Mouse (Mus musculus): ENCODE results near the gene Sytl3. TPM values are rescaled to one million over a fixed set of nuclear protein-coding genes. Genes with fewer than 3 reads are reported as not detected.
"Not testable (repeated sequence)": the region's sequence is repeated elsewhere in the genome, so short reads cannot be mapped to it uniquely, and the experiment has no call there.

The Sytl3 gene
- polyA plus RNA-seq, 1 experiment from 2014 or later, result not detected

DNA sequence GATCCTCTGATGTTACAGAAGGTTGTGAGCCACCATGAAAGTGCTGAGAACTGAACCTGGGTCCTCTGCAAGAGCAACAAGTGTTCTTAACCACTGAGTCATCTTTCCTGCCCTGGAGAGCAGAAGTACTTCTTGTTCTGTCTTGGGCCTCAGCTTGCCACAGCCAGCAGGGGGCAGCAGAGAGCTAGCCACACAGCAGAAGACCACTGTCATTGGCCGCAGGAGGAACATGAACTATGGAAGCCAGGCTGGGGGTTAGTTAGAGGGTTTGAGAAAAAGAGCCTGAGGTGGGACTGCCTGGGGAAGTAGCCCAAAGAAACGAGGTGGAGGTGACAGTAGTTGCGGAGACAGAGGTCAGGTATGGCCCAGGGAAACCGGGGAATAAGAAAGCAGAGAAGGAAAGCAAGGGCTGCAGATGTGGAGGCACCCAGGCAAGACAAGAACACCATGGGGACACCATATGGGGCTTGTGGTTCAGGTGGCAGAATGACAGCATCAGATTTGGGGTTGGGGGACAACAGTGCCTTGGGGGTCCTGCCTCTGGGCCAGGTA is 38.4 kb downstream of the Sytl3 start:
- 29% methylated on average over 4 of the region's 4 CpGs for WGBS
- H3K9me3 ChIP-seq (replicated peaks); H3K27ac ChIP-seq (ENCODE audit: poor library complexity, severe bottlenecking); H3K27me3 ChIP-seq (replicated peaks); H3K9ac ChIP-seq; H3K36me3 ChIP-seq; H3K4me1 ChIP-seq (replicated peaks); H3K4me2 ChIP-seq; H3K4me3 ChIP-seq; ATAC-seq (ENCODE audit: insufficient number of reproducible peaks, low FRiP score): not testable (repeated sequence)

DNA sequence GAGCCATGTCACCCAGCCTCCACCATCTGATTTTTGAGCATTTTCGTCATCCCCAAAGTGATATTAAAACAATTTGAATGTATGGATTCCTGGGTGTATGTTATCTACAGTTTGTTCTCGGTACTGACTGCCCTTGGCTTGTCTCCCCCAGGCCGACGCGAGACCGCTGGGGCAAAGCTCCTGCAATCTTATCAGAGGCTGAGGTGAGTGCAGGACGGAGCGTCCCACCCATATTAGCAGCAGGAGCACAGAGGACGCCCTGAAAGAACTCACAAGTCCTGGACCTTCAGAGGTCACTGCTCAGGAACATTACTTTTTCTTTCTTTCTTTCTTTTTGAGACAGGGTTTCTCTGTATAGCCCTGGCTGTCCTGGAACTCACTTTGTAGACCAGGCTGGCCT is 40.6 kb downstream of the Sytl3 start:
- H3K9ac ChIP-seq; H3K27ac ChIP-seq (ENCODE audit: poor library complexity, severe bottlenecking); H3K27me3 ChIP-seq (replicated peaks); H3K4me1 ChIP-seq (replicated peaks); H3K4me3 ChIP-seq; H3K4me2 ChIP-seq; H3K9me3 ChIP-seq (replicated peaks); H3K36me3 ChIP-seq: not testable (repeated sequence)
- 30% methylated on average over 8 of the region's 9 CpGs for WGBS
- peak; percentile 16; the same call in 1 of the 2 replicates for ATAC-seq (ENCODE audit: insufficient number of reproducible peaks, low FRiP score)

DNA sequence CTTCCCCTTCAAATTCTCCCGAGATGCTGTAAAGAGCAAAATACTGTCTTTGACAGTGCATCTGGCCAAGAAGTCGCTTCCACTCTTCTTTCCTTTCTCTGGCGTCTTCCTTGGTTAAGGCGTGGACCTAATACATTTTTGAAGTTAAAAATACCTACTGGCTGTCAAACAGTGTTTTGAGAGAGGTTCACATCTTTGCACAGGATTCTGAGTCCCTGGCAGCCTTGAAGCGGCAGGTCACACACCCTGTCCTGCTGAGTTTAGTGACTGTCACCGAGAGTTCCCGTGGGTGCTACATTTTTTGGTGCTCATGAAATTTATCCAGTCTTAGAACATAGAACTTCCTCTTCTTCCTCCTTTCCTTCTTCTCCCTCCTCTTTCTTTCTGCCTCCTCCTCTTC is 41.2 kb downstream of the Sytl3 start:
- not testable (repeated sequence) for H3K27me3 ChIP-seq (replicated peaks); H3K4me1 ChIP-seq (replicated peaks); H3K27ac ChIP-seq (ENCODE audit: poor library complexity, severe bottlenecking); H3K4me2 ChIP-seq; H3K36me3 ChIP-seq; H3K9me3 ChIP-seq (replicated peaks); ATAC-seq (ENCODE audit: insufficient number of reproducible peaks, low FRiP score); H3K9ac ChIP-seq; H3K4me3 ChIP-seq
- WGBS, result 71% methylated on average over 4 of the region's 7 CpGs

DNA sequence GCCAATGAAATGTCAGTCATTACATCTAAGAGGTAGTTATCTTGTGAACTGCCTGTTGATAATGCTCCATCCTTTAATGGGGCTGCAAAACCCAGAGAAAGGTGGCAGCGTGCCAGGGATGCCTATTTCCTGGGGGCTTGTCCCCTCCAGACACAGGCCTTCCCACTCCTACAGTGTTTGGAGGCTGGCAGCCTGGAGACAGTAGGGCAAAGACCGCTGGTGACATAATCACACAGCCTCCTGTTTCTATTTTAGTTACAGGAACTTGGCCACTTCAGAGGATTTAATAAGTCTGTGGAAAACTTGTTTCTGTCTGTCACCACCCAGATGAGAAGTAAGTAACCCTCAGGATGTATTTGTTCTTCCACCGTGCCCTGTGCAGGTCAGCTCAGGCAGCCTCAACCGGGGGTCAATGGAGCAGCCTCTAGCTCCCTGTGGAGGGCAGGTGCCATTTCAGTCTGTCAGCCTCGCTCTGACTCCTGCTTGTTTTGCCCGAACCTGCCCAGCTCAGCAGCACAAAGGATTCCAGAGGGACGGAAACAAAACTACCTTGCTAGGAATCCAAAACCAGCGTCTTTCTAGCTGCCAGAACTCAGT is 43.8 kb downstream of the Sytl3 start:
- H3K4me1 ChIP-seq (replicated peaks); H3K36me3 ChIP-seq; H3K9me3 ChIP-seq (replicated peaks); ATAC-seq (ENCODE audit: insufficient number of reproducible peaks, low FRiP score); H3K4me3 ChIP-seq; H3K27ac ChIP-seq (ENCODE audit: poor library complexity, severe bottlenecking); H3K4me2 ChIP-seq; H3K9ac ChIP-seq; H3K27me3 ChIP-seq (replicated peaks): not testable (repeated sequence)
- WGBS, result 39% methylated on average over 2 of the region's 8 CpGs

DNA sequence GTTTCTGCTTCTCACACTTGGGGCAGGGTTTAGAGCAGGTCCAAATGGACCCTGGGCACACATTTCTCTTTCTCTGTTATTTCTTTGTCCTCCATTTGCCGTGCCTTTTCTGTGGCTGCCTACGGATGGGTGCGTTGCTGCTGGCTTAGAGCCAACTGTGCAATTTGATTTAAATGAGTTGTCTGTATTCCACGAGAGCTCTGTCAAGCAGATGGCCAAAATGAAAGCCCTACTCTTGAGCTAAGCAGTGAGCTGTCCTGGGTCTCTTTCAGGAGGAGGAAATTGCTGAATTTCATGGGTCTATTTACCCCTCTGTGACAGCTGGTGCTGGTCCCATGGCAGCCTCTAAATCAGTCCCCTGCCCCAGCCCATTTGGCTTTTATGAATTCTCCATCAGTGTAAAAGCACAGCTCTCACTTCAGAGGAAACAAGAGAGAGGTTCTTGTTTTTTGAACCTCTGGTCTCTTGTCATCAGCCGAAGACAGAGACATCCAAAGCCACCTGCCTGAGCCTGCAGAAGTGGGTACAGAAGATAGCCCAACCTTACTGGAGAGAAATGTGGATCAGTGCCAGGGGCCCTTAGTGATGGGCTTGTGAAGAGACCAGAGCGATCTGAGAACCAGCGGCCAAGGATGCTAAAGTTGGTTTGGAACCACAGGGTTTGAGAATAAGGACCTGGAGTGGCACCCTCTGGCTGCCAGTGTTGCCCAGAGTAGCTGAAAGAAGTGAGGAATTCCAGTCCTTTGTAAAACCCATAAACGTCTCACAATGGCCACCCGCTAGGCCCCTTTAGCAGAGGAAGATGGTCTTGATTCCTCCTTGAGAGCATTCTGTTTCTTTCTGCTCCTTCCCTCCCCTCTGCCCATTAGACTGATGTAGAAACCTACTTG is 44.7 kb downstream of the Sytl3 start:
- ATAC-seq (ENCODE audit: insufficient number of reproducible peaks, low FRiP score); H3K36me3 ChIP-seq; H3K4me3 ChIP-seq; H3K27ac ChIP-seq (ENCODE audit: poor library complexity, severe bottlenecking); H3K4me2 ChIP-seq; H3K4me1 ChIP-seq (replicated peaks); H3K9ac ChIP-seq; H3K27me3 ChIP-seq (replicated peaks); H3K9me3 ChIP-seq (replicated peaks): not testable (repeated sequence)
- 73% methylated on average over 9 of the region's 9 CpGs for WGBS

DNA sequence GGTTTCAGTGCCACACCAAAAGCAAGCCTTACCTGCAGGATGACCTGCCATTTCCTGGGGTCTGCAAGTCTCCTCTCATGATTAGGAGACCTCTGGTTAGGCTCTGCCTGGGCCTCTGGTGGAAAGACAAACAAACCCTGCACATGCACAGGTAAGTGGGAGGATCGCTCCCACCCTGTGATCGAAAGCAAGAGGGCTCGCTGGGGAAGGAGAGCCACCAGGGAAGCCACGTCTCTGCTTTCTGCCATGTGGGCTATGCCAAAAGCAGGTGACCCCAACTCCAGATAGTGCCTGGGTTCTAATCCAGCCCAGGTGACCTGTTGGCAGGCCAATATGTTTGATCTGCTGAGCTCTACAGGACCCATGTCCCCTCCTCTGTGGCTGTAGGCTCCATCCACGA is 47.6 kb downstream of the Sytl3 start:
- H3K27ac ChIP-seq (ENCODE audit: poor library complexity, severe bottlenecking); H3K27me3 ChIP-seq (replicated peaks); H3K9me3 ChIP-seq (replicated peaks); H3K4me1 ChIP-seq (replicated peaks); H3K4me3 ChIP-seq; H3K4me2 ChIP-seq; H3K36me3 ChIP-seq; ATAC-seq (ENCODE audit: insufficient number of reproducible peaks, low FRiP score); H3K9ac ChIP-seq: not testable (repeated sequence)
- 85% methylated on average over 5 of the region's 5 CpGs for WGBS

DNA sequence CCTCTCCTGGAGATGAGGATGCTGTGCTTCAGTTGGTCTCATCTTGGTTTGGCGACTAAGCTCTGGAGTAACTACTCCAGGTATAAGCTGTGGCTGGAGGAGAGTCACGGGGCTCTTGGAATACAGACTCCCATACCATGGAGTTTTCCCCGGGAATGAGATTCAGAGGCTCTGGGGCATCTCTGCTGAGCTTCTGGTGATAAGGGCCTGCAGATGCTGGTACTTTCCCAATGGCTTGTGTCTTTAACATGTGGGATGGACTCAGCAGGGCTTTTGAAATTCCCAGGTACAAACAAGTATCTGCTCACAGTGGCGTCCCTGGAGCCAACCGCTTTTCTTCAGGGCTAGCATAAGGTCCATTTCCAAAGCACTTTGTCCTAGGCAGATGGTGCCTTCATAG is 48.5 kb downstream of the Sytl3 start:
- not testable (repeated sequence) for H3K4me1 ChIP-seq (replicated peaks); H3K4me3 ChIP-seq; ATAC-seq (ENCODE audit: insufficient number of reproducible peaks, low FRiP score); H3K36me3 ChIP-seq; H3K9ac ChIP-seq; H3K27ac ChIP-seq (ENCODE audit: poor library complexity, severe bottlenecking); H3K4me2 ChIP-seq; H3K27me3 ChIP-seq (replicated peaks); H3K9me3 ChIP-seq (replicated peaks)
- 76% methylated on average over 5 of the region's 5 CpGs for WGBS

DNA sequence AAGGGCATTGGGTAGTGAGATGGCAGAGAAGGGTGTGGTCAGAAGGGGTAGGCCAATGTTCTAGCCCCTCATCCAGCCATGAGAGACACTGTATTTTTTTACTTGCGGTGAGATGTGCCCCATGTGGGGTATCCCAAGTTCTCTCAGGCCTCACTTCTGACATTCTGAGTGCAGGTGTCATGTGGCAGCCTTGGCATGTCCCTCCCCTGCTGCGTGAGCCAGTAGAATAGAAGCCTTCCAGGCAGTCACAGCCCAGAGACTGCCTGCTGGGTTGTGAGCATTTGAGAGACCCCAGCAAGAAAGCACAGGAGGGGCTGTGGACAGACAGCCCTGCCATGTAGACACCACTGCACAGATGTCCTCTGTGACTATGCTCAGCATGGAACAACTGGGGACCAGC is 49.3 kb downstream of the Sytl3 start:
- not testable (repeated sequence) for H3K27ac ChIP-seq (ENCODE audit: poor library complexity, severe bottlenecking); H3K9me3 ChIP-seq (replicated peaks); H3K27me3 ChIP-seq (replicated peaks); H3K4me2 ChIP-seq; H3K4me3 ChIP-seq; H3K4me1 ChIP-seq (replicated peaks); H3K9ac ChIP-seq; ATAC-seq (ENCODE audit: insufficient number of reproducible peaks, low FRiP score); H3K36me3 ChIP-seq
- WGBS, result 87% methylated on average over 2 of the region's 2 CpGs

DNA sequence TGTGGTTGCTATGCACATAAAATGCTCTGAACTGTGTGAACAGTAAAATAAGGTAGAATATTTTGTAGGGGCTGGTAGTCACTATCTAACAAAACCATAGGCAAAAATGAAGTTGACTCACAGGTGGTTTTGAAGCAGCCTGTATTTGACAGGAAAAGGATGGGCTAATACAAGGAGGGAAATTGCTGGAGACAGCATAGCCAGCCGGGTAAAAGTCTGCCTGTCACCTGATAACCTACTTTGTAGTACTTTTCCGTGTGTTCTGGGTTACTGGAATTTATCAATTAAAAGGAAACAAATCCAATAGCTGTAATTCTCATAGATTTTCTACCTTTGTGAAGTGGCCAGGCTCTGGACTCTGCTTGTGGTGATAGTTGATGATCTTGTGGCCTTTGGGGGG is 54.6 kb downstream of the Sytl3 start:
- not testable (repeated sequence) for H3K4me3 ChIP-seq; H3K4me2 ChIP-seq; ATAC-seq (ENCODE audit: insufficient number of reproducible peaks, low FRiP score); H3K9me3 ChIP-seq (replicated peaks); H3K36me3 ChIP-seq; H3K9ac ChIP-seq; H3K27ac ChIP-seq (ENCODE audit: poor library complexity, severe bottlenecking); H3K4me1 ChIP-seq (replicated peaks); H3K27me3 ChIP-seq (replicated peaks)
- WGBS, result 57% methylated on average over 2 of the region's 2 CpGs

DNA sequence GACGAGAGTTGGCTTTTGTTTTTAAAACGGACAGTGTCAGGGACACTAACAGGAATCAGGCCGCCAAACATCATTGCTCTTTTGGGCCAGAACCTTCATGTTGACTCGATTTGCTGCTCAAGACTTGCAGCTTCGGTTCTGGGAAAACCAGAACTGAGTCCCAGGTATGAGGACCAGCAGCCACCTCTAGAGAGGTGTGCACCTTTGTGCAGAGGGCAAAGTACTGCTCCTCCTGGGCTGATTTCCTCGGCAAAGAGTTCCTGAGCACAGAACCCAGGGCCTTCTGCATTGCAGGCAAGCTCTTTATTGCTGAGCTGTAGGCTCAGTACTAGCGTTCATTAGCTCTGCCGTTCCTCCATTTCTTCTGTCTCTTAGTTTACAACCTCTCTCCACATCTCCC is 55.1 kb downstream of the Sytl3 start:
- H3K4me3 ChIP-seq; H3K4me2 ChIP-seq; ATAC-seq (ENCODE audit: insufficient number of reproducible peaks, low FRiP score); H3K27ac ChIP-seq (ENCODE audit: poor library complexity, severe bottlenecking); H3K9me3 ChIP-seq (replicated peaks); H3K36me3 ChIP-seq; H3K9ac ChIP-seq; H3K27me3 ChIP-seq (replicated peaks); H3K4me1 ChIP-seq (replicated peaks): not testable (repeated sequence)
- WGBS, result 78% methylated on average over 8 of the region's 8 CpGs

DNA sequence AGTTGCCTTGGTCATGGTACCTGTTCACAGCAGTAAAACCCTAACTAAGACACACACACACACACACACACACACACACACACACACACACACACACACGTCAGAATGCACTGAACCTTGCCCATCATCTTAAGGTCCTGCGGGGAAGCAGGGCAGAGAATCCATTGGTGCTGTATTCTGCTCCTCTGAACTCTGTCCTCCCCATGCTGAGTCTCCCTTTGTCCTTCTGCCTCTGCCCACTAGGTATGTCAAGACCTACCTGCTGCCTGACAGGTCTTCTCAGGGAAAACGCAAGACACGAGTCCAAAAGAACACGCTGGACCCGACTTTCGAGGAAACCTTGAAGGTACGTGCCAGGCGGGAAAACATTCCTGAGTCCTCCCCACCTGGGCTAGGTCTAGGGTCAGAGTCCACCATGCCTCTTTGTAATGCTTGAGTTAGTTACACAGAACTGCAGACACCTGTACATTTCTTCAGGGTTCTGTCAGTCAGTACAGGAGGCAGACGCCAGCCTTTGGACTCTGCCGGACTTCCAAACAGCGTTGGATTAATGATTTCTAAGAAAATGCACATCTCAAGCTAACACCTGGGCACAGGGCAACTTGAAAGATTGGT is 69.2 kb downstream of the Sytl3 start:
- no peaks in the 10 kb centered on the region for H3K9me3 ChIP-seq (replicated peaks)
- H3K4me1 ChIP-seq (replicated peaks), result 0 out of 2 replicates have a peak, but pooled peaks cover 5% of the 10 kb centered on the region
- no peak overlapping the region for H3K4me3 ChIP-seq
- H3K27ac ChIP-seq (ENCODE audit: poor library complexity, severe bottlenecking), result no peak overlapping the region
- H3K9ac ChIP-seq, result no peak overlapping the region
- H3K27me3 ChIP-seq (replicated peaks), result 0 out of 2 replicates have a peak, but pooled peaks cover 2% of the 10 kb centered on the region
- ATAC-seq (ENCODE audit: insufficient number of reproducible peaks, low FRiP score), result no peak
- H3K36me3 ChIP-seq, result no peaks in the 10 kb centered on the region
- H3K4me2 ChIP-seq, result no peak overlapping the region
- WGBS, result 90% methylated on average over 12 of the region's 12 CpGs
